Mouse (Mus musculus) lung, postnatal 0 days (tissue): Measurements from ENCODE around the gene Leng1.

Experiments used
- CTCF ChIP-seq: IDR thresholded peaks from 2 replicates; pipeline ENCODE4 v1.5.1; 2016; ENCODE audit warnings: antibody characterized with exemption, mild to moderate bottlenecking
- EP300 ChIP-seq: IDR thresholded peaks from 2 replicates; pipeline ENCODE4 v1.6.1; 2016; ENCODE audit warnings: antibody characterized with exemption, mild to moderate bottlenecking, control low read depth

DNA sequence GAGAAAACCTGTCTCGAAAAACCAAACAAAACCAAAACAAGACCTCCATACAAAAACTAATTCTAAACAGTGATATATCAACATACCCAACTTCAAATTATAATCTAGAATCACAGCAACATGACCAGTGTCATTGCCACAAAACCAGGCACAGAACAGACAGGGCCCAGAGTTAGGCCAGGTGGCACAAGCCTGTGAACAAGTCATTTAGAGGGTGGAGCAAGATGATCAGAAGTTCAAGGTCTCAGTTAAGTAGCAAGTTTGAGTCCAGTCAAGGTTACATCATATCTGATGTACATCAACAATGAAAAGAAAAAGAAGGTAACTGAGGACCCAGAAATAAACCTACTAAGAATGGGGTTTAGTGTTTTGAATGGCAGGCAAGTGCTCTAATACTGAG, 43.4 kb upstream of the Leng1 start:
- TF ChIP-seq CTCF = no peak
- TF ChIP-seq EP300 = no peak
